Mouse (Mus musculus) myocyte (in vitro differentiated cells): Measurements from ENCODE around the gene Ppp1r12c. TPM values are rescaled to one million over a fixed set of nuclear protein-coding genes. Genes with fewer than 3 reads are reported as not detected.
A peak's percentile ranks its signal among the peaks of the same experiment; 100 is the strongest.

Source experiments
- H3K27me3 ChIP-seq: one replicate; pipeline ENCODE4 v1.6.1; 2011; ENCODE audit not compliant: control insufficient read depth, insufficient read depth, insufficient read length
- H3K36me3 ChIP-seq: one replicate; pipeline ENCODE4 v1.6.1; 2011; ENCODE audit not compliant: control insufficient read depth, insufficient read depth
- H3K4me2 ChIP-seq: one replicate; pipeline ENCODE4 v1.6.1; 2011; ENCODE audit warnings: low read depth, control low read depth
- H3K4me3 ChIP-seq: one replicate; pipeline ENCODE4 v1.5.1; 2011; ENCODE audit warnings: mild to moderate bottlenecking, control low read depth, moderate library complexity
- H3K79me2 ChIP-seq: one replicate; pipeline ENCODE4 v1.6.1; 2011; ENCODE audit not compliant: control insufficient read depth, insufficient read depth
- H3ac ChIP-seq: one replicate; pipeline ENCODE4 v1.6.1; 2011; ENCODE audit not compliant: control insufficient read depth, insufficient read length
- CEBPB ChIP-seq: IDR thresholded peaks from 2 replicates; pipeline ENCODE4 v1.6.1; 2011; ENCODE audit warnings: mild to moderate bottlenecking, moderate library complexity; ENCODE audit not compliant: poor library complexity, insufficient read depth, severe bottlenecking
- E2F4 ChIP-seq: IDR thresholded peaks from one replicate; pipeline ENCODE4 v1.6.1; 2011; ENCODE audit warnings: mild to moderate bottlenecking, control low read depth, moderate library complexity; ENCODE audit not compliant: insufficient read depth
- MAX ChIP-seq: IDR thresholded peaks from one replicate; pipeline ENCODE4 v1.6.1; 2011; ENCODE audit warnings: low read depth, mild to moderate bottlenecking, control low read depth
- MYOD1 ChIP-seq, 3 experiments: IDR thresholded peaks; one replicate each; pipeline ENCODE4 v1.6.1; 2011; ENCODE audit warnings: control low read depth in 2 of 3, low read depth in 2 of 3, mild to moderate bottlenecking in 2 of 3, moderate library complexity in 1 of 3; ENCODE audit not compliant: insufficient read length in 2 of 3, control insufficient read depth in 1 of 3
- MYOG ChIP-seq, 3 experiments: IDR thresholded peaks; one replicate each; pipeline ENCODE4 v1.6.1; 2011; ENCODE audit warnings: control low read depth in 2 of 3, low read depth in 2 of 3, mild to moderate bottlenecking in 2 of 3; ENCODE audit not compliant: insufficient read length in 2 of 3, control insufficient read depth in 1 of 3, insufficient read depth in 1 of 3
- POLR2A ChIP-seq: IDR thresholded peaks from one replicate; pipeline ENCODE4 v1.6.1; 2011; ENCODE audit warnings: low read depth, mild to moderate bottlenecking, control low read depth, moderate library complexity; ENCODE audit not compliant: insufficient read length
- POLR2AphosphoS2 ChIP-seq: IDR thresholded peaks from one replicate; pipeline ENCODE4 v1.6.1; 2011; ENCODE audit warnings: low read depth, control low read depth; ENCODE audit not compliant: insufficient read length
- REST ChIP-seq: IDR thresholded peaks from one replicate; pipeline ENCODE4 v1.6.1; 2011; ENCODE audit warnings: mild to moderate bottlenecking, control low read depth, moderate library complexity; ENCODE audit not compliant: insufficient read depth, insufficient read length
- SRF ChIP-seq: IDR thresholded peaks from one replicate; pipeline ENCODE4 v1.6.1; 2011; ENCODE audit warnings: low read depth; ENCODE audit not compliant: control insufficient read depth, insufficient read length
- TCF12 ChIP-seq: IDR thresholded peaks from one replicate; pipeline ENCODE4 v1.6.1; 2011; ENCODE audit warnings: mild to moderate bottlenecking, control low read depth; ENCODE audit not compliant: poor library complexity, insufficient read depth, severe bottlenecking
- TCF3 ChIP-seq: IDR thresholded peaks from one replicate; pipeline ENCODE4 v1.6.1; 2011; ENCODE audit warnings: low read depth, control low read depth; ENCODE audit not compliant: insufficient read length
- USF1 ChIP-seq: IDR thresholded peaks from one replicate; pipeline ENCODE4 v1.6.1; 2011; ENCODE audit warnings: low read depth, mild to moderate bottlenecking, control low read depth, moderate library complexity
- polyA plus RNA-seq: library from polyadenylated mRNA; unstranded; fragments of >200 nt; fragmentation: generic; extraction: Trizol; gene quantifications from one replicate; pipeline ENCODE4 v1.2.1, GENCODE M21; 2012; ENCODE audit warnings: missing spikeins

Ppp1r12c gene
- polyA plus RNA-seq, 1 experiment: 39.0 TPM

DNA sequence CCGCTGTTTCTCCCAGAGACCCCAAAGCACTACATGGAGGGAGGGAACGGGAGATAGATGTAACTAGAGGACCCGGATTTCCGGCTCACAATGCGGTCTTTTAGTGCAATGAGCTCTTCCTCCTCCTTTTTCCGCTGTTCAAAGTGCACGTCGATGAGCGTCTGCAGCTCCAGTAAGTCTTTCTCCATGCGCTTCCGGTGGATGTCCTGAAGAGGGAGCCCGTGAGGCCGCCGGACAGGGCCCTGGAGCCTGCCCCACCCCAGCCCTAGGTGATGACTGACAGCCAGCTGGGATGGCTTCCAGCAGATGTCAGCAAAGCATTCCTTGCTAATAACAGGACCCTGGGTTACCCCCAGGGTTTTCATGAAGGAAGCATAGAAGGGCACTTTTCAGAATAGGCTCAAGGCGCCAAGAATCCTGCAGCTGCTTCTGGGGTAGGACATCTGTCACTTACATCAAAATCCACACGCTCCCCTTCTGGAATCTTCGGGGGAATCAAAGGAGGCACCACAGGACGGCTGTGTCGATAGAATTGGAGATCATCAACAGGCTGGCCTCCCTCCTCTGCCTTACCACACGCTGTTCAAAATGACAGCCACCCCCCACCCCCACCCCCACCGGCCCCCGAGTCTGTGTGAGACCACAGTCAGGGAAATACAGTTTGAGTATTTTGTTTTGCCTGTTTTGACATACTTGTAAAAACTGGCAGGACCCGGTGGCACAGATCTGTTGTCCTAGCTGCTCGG lies 8.6 kb upstream of the Ppp1r12c start:
- H3K4me3 ChIP-seq: peak overlapping the region; percentile 36
- H3K79me2 ChIP-seq: no peaks in the 10 kb centered on the region
- peaks cover 3% of the 10 kb centered on the region for H3K36me3 ChIP-seq
- TF ChIP-seq TCF3: no peak
- TF ChIP-seq TCF12: peak; percentile 5
- TF ChIP-seq MAX: no peak
- no peak for TF ChIP-seq E2F4
- TF ChIP-seq REST: no peak
- peak in 2 of 3 experiments; percentile 40 to 81 for TF ChIP-seq MYOG (IDR thresholded peaks at IDR 0.05; ENCODE audit: control insufficient read depth in 1 of 3, insufficient read depth in 1 of 3, insufficient read length in 2 of 3, low read depth in 2 of 3)
- no peak for TF ChIP-seq USF1
- TF ChIP-seq MYOD1 (IDR thresholded peaks at IDR 0.05; ENCODE audit: control insufficient read depth in 1 of 3, insufficient read length in 2 of 3, low read depth in 2 of 3): peak; percentile 19 to 50 (median 31)
- TF ChIP-seq CEBPB: no peak
- peak; percentile 11 for TF ChIP-seq POLR2AphosphoS2
- no peak for TF ChIP-seq SRF
- TF ChIP-seq POLR2A: no peak
- no peak overlapping the region for H3ac ChIP-seq
- H3K4me2 ChIP-seq: peak overlapping the region; percentile 79
- H3K27me3 ChIP-seq: no peaks in the 10 kb centered on the region

DNA sequence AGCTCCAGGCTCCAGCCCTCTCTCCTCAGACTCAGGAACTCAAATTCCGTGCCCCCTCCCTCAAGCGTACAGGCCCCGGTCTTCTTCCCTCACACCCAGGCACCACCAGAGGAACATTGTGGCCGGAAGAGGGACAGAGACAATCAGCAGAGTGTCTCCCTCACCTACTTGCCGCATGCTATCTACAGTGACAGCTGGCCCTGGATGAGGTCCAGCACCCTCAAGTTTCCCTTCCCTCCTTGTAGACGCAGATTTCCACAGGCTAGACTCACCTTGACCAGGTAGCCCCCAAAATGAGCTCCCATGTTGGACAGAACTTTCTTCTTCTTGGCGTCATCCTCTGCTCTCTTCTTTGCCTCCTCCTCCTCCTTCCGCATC lies 7.2 kb upstream of the Ppp1r12c start:
- no peaks in the 10 kb centered on the region for H3K27me3 ChIP-seq
- no peak overlapping the region for H3K4me3 ChIP-seq
- no peak for TF ChIP-seq TCF3
- TF ChIP-seq POLR2A: no peak
- no peak for TF ChIP-seq SRF
- no peak for TF ChIP-seq MAX
- TF ChIP-seq USF1: no peak
- no peak for TF ChIP-seq MYOG (IDR thresholded peaks at IDR 0.05; ENCODE audit: control insufficient read depth in 1 of 3, insufficient read depth in 1 of 3, insufficient read length in 2 of 3, low read depth in 2 of 3)
- no peak for TF ChIP-seq TCF12
- TF ChIP-seq MYOD1 (IDR thresholded peaks at IDR 0.05; ENCODE audit: control insufficient read depth in 1 of 3, insufficient read length in 2 of 3, low read depth in 2 of 3): no peak
- no peaks in the 10 kb centered on the region for H3K79me2 ChIP-seq
- H3K4me2 ChIP-seq: peak overlapping the region; percentile 63
- H3ac ChIP-seq: no peak overlapping the region
- peaks cover 3% of the 10 kb centered on the region for H3K36me3 ChIP-seq

DNA sequence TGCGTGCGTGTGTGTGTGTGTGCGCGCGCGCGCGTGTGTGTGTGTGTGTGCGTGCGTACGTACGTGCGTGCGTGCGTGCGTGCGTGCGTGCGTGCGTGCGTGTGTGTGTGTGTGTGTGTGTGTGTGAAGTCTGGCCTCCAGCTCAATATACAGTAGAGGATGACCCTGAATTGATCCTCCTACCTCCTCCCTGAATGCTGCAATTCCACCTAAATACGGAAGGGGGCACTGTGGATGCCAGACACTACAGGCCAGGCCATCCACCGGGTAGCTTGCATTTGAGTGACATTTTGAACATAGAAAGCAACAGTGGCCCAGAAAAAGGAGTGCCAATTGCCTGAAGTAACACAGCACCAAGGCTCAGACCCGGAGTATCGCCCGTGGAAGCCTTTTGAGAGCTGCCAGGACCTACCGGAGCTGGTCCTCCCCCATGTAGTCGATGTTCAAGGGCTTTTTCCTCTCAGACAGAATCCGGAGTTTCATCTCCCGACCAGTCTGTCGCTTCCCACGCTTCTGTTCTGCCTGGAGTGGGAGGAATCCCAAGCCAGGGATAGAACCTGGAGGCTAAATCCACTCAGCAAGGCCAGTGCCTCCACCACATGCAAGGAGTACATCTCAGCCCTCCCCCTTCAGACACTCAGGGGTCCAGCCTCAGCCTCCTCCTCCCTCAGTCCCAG lies 6.7 kb upstream of the Ppp1r12c start:
- H3K36me3 ChIP-seq: peaks cover 3% of the 10 kb centered on the region
- no peaks in the 10 kb centered on the region for H3K79me2 ChIP-seq
- H3K4me2 ChIP-seq: no peak overlapping the region
- no peak overlapping the region for H3K4me3 ChIP-seq
- H3K27me3 ChIP-seq: no peaks in the 10 kb centered on the region
- TF ChIP-seq POLR2A (peak; percentile 20), MYOD1 (IDR thresholded peaks at IDR 0.05; ENCODE audit: control insufficient read depth in 1 of 3, insufficient read length in 2 of 3, low read depth in 2 of 3) (no peak), POLR2AphosphoS2 (peak; percentile 60)
- H3ac ChIP-seq: no peak overlapping the region

DNA sequence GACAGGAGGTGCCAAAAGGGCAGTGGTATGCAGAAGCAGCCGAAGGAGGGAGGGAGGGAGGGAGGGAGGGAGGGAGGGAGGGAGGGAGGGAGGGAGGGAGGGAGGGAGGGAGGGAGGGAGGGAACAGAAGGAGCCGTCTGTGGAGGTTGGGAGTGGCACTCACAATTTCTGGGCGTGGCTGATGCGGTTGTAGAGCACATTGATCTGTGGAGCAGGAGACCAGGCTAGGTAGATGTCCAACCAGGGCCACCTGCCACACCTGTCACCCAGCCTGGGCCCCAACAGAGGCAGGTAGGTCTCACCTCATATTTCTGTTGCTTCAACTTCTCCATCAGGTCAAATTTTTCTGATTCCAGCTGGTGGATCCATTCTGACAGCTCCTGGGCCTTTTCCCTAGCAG lies 5.7 kb upstream of the Ppp1r12c start:
- Histone ChIP-seq H3K4me2 (peak overlapping the region; percentile 32), H3K79me2 (no peaks in the 10 kb centered on the region)
- TF ChIP-seq MAX (no peak), CEBPB (no peak), POLR2A (peak; percentile 28), POLR2AphosphoS2 (peak; percentile 24)

More for the DNA sequence above, 5.7 kb upstream of the Ppp1r12c start:
- H3ac ChIP-seq: no peak overlapping the region
- H3K36me3 ChIP-seq: peaks cover 3% of the 10 kb centered on the region
- H3K4me3 ChIP-seq: no peak overlapping the region
- no peaks in the 10 kb centered on the region for H3K27me3 ChIP-seq
